Comparison of ENCODE assay signal across 38 mouse cellular contexts in genomic region chr6:4000716-4001115, GRCm38 (mm10). TPM values are rescaled to one million over a fixed set of nuclear protein-coding genes. Genes with fewer than 3 reads are reported as not detected.
A peak's percentile ranks its signal among the peaks of the same experiment; 100 is the strongest.
DNase-seq lines count a peak whose midpoint lies in the region; ATAC-seq and TF ChIP-seq lines count a peak whose summit lies in the region.
"Had no signal": no experiment of that assay in that cellular context is flagged by ENCODE, and none has a peak within 500 bp of the region (broad histone marks: within the 10 kb centered on the region; RNA-seq: fewer than 3 reads in every experiment).

No protein-coding gene starts in this region.

- peak; percentile 54 for DNase-seq in liver, adult 2 months (ENCODE audit: extremely low read depth, low read depth, low spot score)
- DNase-seq in liver, embryonic 11.5 days (ENCODE audit: low spot score): no peak
- peak; percentile 11 for DNase-seq in 416B (ENCODE audit: low read depth)
- peak; percentile 32 for DNase-seq in brain, adult 2 months (ENCODE audit: low read depth, low spot score)
- no peak for DNase-seq in left cerebral cortex, adult 2 months (ENCODE audit: extremely low spot score in 1 of 2, low spot score in 2 of 2)
- DNase-seq in left cerebral cortex, adult 18-20 months (ENCODE audit: low spot score in 2 of 2): no peak
- DNase-seq in heart, adult 8-10 months (ENCODE audit: low spot score): no peak
- DNase-seq: adrenal gland, postnatal 10 days; cerebellum, adult 11 months; cerebellum, adult 9-10 months; cerebellum, postnatal 36 days; embryo, embryonic 11 days; gastrocnemius, adult 2 months; heart, postnatal 36 days; kidney, adult 9 months; kidney, postnatal 14 days; layer of hippocampus, adult 9-11 months; lung, embryonic 14.5 days; lung, postnatal 36 days; spleen, adult 18-20 months; thymus, postnatal 14 days had no signal

- no peak for ATAC-seq in liver, embryonic 11.5 days (replicated peaks; ENCODE audit: low FRiP score)
- ATAC-seq in megakaryocyte, adult 5-6 weeks (ENCODE audit: poor library complexity, severe bottlenecking): peak; percentile 81
- ATAC-seq: CD4-positive, CD25-positive, alpha-beta regulatory T cell, adult 4 months; forebrain, embryonic 15.5 days; intestine, postnatal 0 days; midbrain, embryonic 13.5 days had no signal

- no peak overlapping the region for H3K4me2 ChIP-seq in liver, embryonic 11.5 days
- H3K4me2 ChIP-seq: embryonic facial prominence, embryonic 12.5 days; forebrain, embryonic 15.5 days; heart, embryonic 15.5 days; hindbrain, embryonic 13.5 days; limb, embryonic 15.5 days; lung, embryonic 14.5 days; midbrain, embryonic 13.5 days had no signal

- no peaks in the 10 kb centered on the region for H3K36me3 ChIP-seq in liver, adult 2 months (ENCODE audit: control insufficient read depth, insufficient read depth, low read length)
- H3K36me3 ChIP-seq in liver, embryonic 11.5 days (ENCODE audit: control insufficient read depth, insufficient read depth, low read length): no peaks in the 10 kb centered on the region
- H3K36me3 ChIP-seq: embryonic facial prominence, embryonic 12.5 days; forebrain, embryonic 10.5 days; forebrain, embryonic 15.5 days; heart, embryonic 10.5 days; heart, embryonic 15.5 days; hindbrain, embryonic 13.5 days; limb, embryonic 10.5 days; limb, embryonic 15.5 days; midbrain, embryonic 13.5 days had no signal

- no peaks in the 10 kb centered on the region for H3K9me3 ChIP-seq in liver, embryonic 11.5 days (ENCODE audit: control insufficient read depth, low read length)
- H3K9me3 ChIP-seq: embryonic facial prominence, embryonic 12.5 days; forebrain, embryonic 10.5 days; forebrain, embryonic 15.5 days; heart, embryonic 10.5 days; heart, embryonic 15.5 days; hindbrain, embryonic 13.5 days; limb, embryonic 10.5 days; limb, embryonic 15.5 days; midbrain, embryonic 13.5 days had no signal

- no peaks in the 10 kb centered on the region for H3K79me2 ChIP-seq in liver, adult 2 months (ENCODE audit: control insufficient read depth, insufficient read depth, low read length)

- intact Hi-C loops in left cerebral cortex, adult 2 months (cut with DNase I): no loop called here

- no peak for TF ChIP-seq CTCF in liver, adult 2 months (IDR thresholded peaks at IDR 0.05; ENCODE audit: low read depth, low read length)
- no peak for TF ChIP-seq CTCF in left cerebral cortex, adult 2 months (IDR thresholded peaks at IDR 0.05)

- H3K27ac ChIP-seq in liver, adult 2 months (replicated peaks; ENCODE audit: insufficient read depth, low read depth, low read length): no peak overlapping the region
- no peak overlapping the region for H3K27ac ChIP-seq in liver, embryonic 11.5 days (ENCODE audit: low read depth, low read length)
- no peak overlapping the region for H3K27ac ChIP-seq in left cerebral cortex, adult 2 months
- H3K27ac ChIP-seq: embryonic facial prominence, embryonic 12.5 days; forebrain, embryonic 10.5 days; forebrain, embryonic 15.5 days; gastrocnemius, adult 2 months; heart, embryonic 10.5 days; heart, embryonic 15.5 days; hindbrain, embryonic 13.5 days; limb, embryonic 10.5 days; limb, embryonic 15.5 days; midbrain, embryonic 13.5 days had no signal

- no peak for TF ChIP-seq POLR2A in liver, adult 2 months (IDR thresholded peaks at IDR 0.05; ENCODE audit: extremely low read depth, insufficient read depth, low read length)

- 0 out of 2 replicates have a peak, but pooled peaks cover 2% of the 10 kb centered on the region for H3K4me1 ChIP-seq in liver, adult 2 months (ENCODE audit: control insufficient read depth, insufficient read depth, low read length)
- no peaks in the 10 kb centered on the region for H3K4me1 ChIP-seq in liver, embryonic 11.5 days (replicated peaks; ENCODE audit: control insufficient read depth, insufficient read depth, low read length)
- H3K4me1 ChIP-seq: embryonic facial prominence, embryonic 12.5 days had no signal

- WGBS in liver, adult 2 months: 67% methylated on average over 3 of the region's 3 CpGs
- WGBS in liver, embryonic 11.5 days: 73% methylated on average over 3 of the region's 3 CpGs

- no peak overlapping the region for H3K9ac ChIP-seq in liver, adult 2 months (ENCODE audit: low read depth, low read length)
- no peak overlapping the region for H3K9ac ChIP-seq in liver, embryonic 11.5 days (ENCODE audit: low read depth, low read length)
- H3K9ac ChIP-seq: embryonic facial prominence, embryonic 12.5 days; forebrain, embryonic 15.5 days; heart, embryonic 15.5 days; hindbrain, embryonic 13.5 days; limb, embryonic 15.5 days; lung, embryonic 14.5 days; midbrain, embryonic 13.5 days had no signal

- no peaks in the 10 kb centered on the region for H3K27me3 ChIP-seq in liver, adult 2 months (ENCODE audit: control insufficient read depth, insufficient read depth, low read length)
- no peaks in the 10 kb centered on the region for H3K27me3 ChIP-seq in liver, embryonic 11.5 days (replicated peaks; ENCODE audit: control insufficient read depth, insufficient read depth, low read length)
- H3K27me3 ChIP-seq: embryonic facial prominence, embryonic 12.5 days; forebrain, embryonic 15.5 days; heart, embryonic 15.5 days; limb, embryonic 15.5 days had no signal

- no peak overlapping the region for H3K4me3 ChIP-seq in liver, adult 2 months (ENCODE audit: insufficient read depth, low read depth, low read length)
- no peak overlapping the region for H3K4me3 ChIP-seq in liver, embryonic 11.5 days (ENCODE audit: low read depth, low read length)
- no peak overlapping the region for H3K4me3 ChIP-seq in left cerebral cortex, adult 2 months
- H3K4me3 ChIP-seq: embryonic facial prominence, embryonic 12.5 days; forebrain, embryonic 10.5 days; forebrain, embryonic 15.5 days; gastrocnemius, adult 2 months; heart, embryonic 10.5 days; heart, embryonic 15.5 days; hindbrain, embryonic 13.5 days; limb, embryonic 10.5 days; limb, embryonic 15.5 days; midbrain, embryonic 13.5 days had no signal

RNA-seq across cellular contexts. Expression of gene Gng11, which starts 3.0 kb away (rescaled TPM):
- 9.3 and 9.8 TPM in 2 replicates for total RNA-seq in liver, adult 2 months (2014; rRNA removed)
- polyA plus RNA-seq in liver, adult 2 months (2012; rRNA removed): 3.1 and 4.6 TPM in 2 replicates
- polyA plus RNA-seq in liver, embryonic 11.5 days (2014; fragmentation: Nextera tagmentation; extraction: Ambion mirVana): 35.2 and 35.3 TPM in 2 replicates
- total RNA-seq in megakaryocyte, adult 5-6 weeks (2015): 1.3 and 2.5 TPM in 2 replicates
- total RNA-seq in megakaryocyte, adult 5-6 weeks (2017): 1.5 TPM in 1 of 2 replicates, not detected in the other
- total RNA-seq in left cerebral cortex, adult 2 months (2021): 1 to 10 TPM; 8.5 to 9.8 TPM
- 10 to 100 TPM; 10.9 to 11.4 TPM for total RNA-seq in left cerebral cortex, adult 18-20 months (2021)
- total RNA-seq in heart, adult 8-10 months (2022): 10 to 100 TPM; 40.1 to 73.9 (median 62.2) TPM
- polyA plus RNA-seq: CD4-positive, CD25-positive, alpha-beta regulatory T cell, adult 4 months had no signal

RNA-seq across cellular contexts. Expression of gene Gngt1, which starts 7.1 kb away (rescaled TPM):
- total RNA-seq in liver, adult 2 months (2014; rRNA removed): 0.20 and 0.55 TPM in 2 replicates
- polyA plus RNA-seq in liver, adult 2 months (2012; rRNA removed): not detected in 2 replicates
- not detected in 2 replicates for polyA plus RNA-seq in liver, embryonic 11.5 days (2014; fragmentation: Nextera tagmentation; extraction: Ambion mirVana)
- not detected in 2 replicates for total RNA-seq in megakaryocyte, adult 5-6 weeks (2015)
- total RNA-seq in megakaryocyte, adult 5-6 weeks (2017): not detected in 2 replicates
- total RNA-seq in left cerebral cortex, adult 2 months (2021): not detected
- total RNA-seq in left cerebral cortex, adult 18-20 months (2021): not detected
- not detected for total RNA-seq in heart, adult 8-10 months (2022)
- total RNA-seq: adrenal gland, postnatal 10 days; gastrocnemius, adult 2 months; gastrocnemius, postnatal 4 days; heart, postnatal 36 days; left cerebral cortex, adult 8-10 months; megakaryocyte-erythroid progenitor cell, adult 5-6 weeks had no signal
- polyA plus RNA-seq: CD4-positive, CD25-positive, alpha-beta regulatory T cell, adult 4 months; embryonic facial prominence, embryonic 12.5 days; forebrain, embryonic 10.5 days; forebrain, embryonic 15.5 days; heart, embryonic 10.5 days; heart, embryonic 15.5 days; hindbrain, embryonic 13.5 days; intestine, postnatal 0 days; limb, embryonic 10.5 days; limb, embryonic 15.5 days; lung, embryonic 14.5 days; midbrain, embryonic 13.5 days; neural tube, embryonic 14.5 days; urinary bladder, adult 2 months had no signal

RNA-seq across cellular contexts. Expression of gene Tfpi2, which starts 12.0 kb away (rescaled TPM):
- 253 and 275 TPM in 2 replicates for total RNA-seq in liver, adult 2 months (2014; rRNA removed)
- polyA plus RNA-seq in liver, adult 2 months (2012; rRNA removed): 69.7 and 90.9 TPM in 2 replicates
- 12.4 and 12.6 TPM in 2 replicates for polyA plus RNA-seq in liver, embryonic 11.5 days (2014; fragmentation: Nextera tagmentation; extraction: Ambion mirVana)
- total RNA-seq in megakaryocyte, adult 5-6 weeks (2015): not detected in 2 replicates
- total RNA-seq in megakaryocyte, adult 5-6 weeks (2017): 0.33 TPM in 1 of 2 replicates, not detected in the other
- total RNA-seq in left cerebral cortex, adult 2 months (2021): not detected
- total RNA-seq in left cerebral cortex, adult 18-20 months (2021): not detected
- under 1 TPM; 0.53 to 0.89 (median 0.75) TPM for total RNA-seq in heart, adult 8-10 months (2022)
- total RNA-seq: megakaryocyte-erythroid progenitor cell, adult 5-6 weeks had no signal

Comparison
In these comparisons a context has a peak if more than half of its experiments do, and no peak if none do; other contexts are left out.
1. DNase-seq: peak in liver, adult 2 months (single experiment), 416B (single experiment) and brain, adult 2 months (single experiment); none in liver, embryonic 11.5 days (single experiment), left cerebral cortex, adult 2 months (0 of 2), left cerebral cortex, adult 18-20 months (0 of 2) and heart, adult 8-10 months (single experiment).
2. RNA of gene Tfpi2, which starts 12.0 kb away (total RNA-seq): 253 to 275 TPM in liver, adult 2 months; 0.53 to 0.89 TPM in heart, adult 8-10 months, 0.33 TPM in megakaryocyte, adult 5-6 weeks, not detected in left cerebral cortex, adult 2 months and not detected in left cerebral cortex, adult 18-20 months; every median in the first group is over 100 times any median in the second.